In genomic region chr16:30065537-30066183, GRCm38 (mm10) we compare ENCODE assay signal across 8 mouse cellular contexts. TPM values are rescaled to one million over a fixed set of nuclear protein-coding genes. Genes with fewer than 3 reads are reported as not detected.
DNase-seq lines count a peak whose midpoint lies in the region; ATAC-seq lines count a peak whose summit lies in the region.

No protein-coding gene starts in this region.

- H3K4me2 ChIP-seq in limb, embryonic 11.5 days (ENCODE audit: low read depth, severe bottlenecking): peak overlapping the region; percentile 94
- peak overlapping the region; percentile 95 for H3K4me2 ChIP-seq in neural tube, embryonic 13.5 days

- H3K9ac ChIP-seq in limb, embryonic 11.5 days (ENCODE audit: low read length): peak overlapping the region; percentile 84
- H3K9ac ChIP-seq in neural tube, embryonic 13.5 days: peak overlapping the region; percentile 73

- WGBS in limb, embryonic 11.5 days: under 1% methylated on average over 21 of the region's 21 CpGs
- under 1% methylated on average over 21 of the region's 21 CpGs for WGBS in neural tube, embryonic 13.5 days

- intact Hi-C loops in heart, postnatal 25 days (cut with DNase I): loop anchor here (1.0 to 2.0 kb wide), 3 partner anchors 56 to 337 kb away; no protein-coding TSS in a partner anchor

- H3K4me1 ChIP-seq in limb, embryonic 11.5 days (ENCODE audit: control insufficient read depth, insufficient read depth, low read length): peaks cover 39% of the 10 kb centered on the region
- peaks cover 80% of the 10 kb centered on the region for H3K4me1 ChIP-seq in neural tube, embryonic 13.5 days (replicated peaks)

- H3K36me3 ChIP-seq in limb, embryonic 11.5 days (ENCODE audit: control insufficient read depth, insufficient read depth, low read length): no peaks in the 10 kb centered on the region
- no peaks in the 10 kb centered on the region for H3K36me3 ChIP-seq in neural tube, embryonic 13.5 days

- H3K27me3 ChIP-seq in limb, embryonic 11.5 days (ENCODE audit: control insufficient read depth, insufficient read depth, low read length): no peaks in the 10 kb centered on the region
- peaks cover 50% of the 10 kb centered on the region for H3K27me3 ChIP-seq in neural tube, embryonic 13.5 days

- peak; percentile 93 for DNase-seq in heart, adult 11 months
- DNase-seq in heart, postnatal 25 days (ENCODE audit: low spot score): no peak
- peak; percentile 59 for DNase-seq in ZHBTc4 (ENCODE audit: low read depth, low spot score)
- DNase-seq in heart, adult 8-10 months (ENCODE audit: low spot score): peak; percentile 30
- peak; percentile 67 for DNase-seq in limb, embryonic 11.5 days (ENCODE audit: low spot score)
- DNase-seq in left cerebral cortex, adult 9 months (ENCODE audit: low spot score in 2 of 2): no peak
- no peak for DNase-seq in spleen, postnatal 4 days (ENCODE audit: low spot score in 2 of 2)

- ATAC-seq in limb, embryonic 11.5 days (ENCODE audit: insufficient number of reproducible peaks, low FRiP score, low TSS enrichment, low read depth): no peak
- ATAC-seq in neural tube, embryonic 13.5 days (ENCODE audit: low read depth): no peak

- peak overlapping the region; percentile 79 for H3K4me3 ChIP-seq in limb, embryonic 11.5 days (ENCODE audit: low read depth, low read length)
- H3K4me3 ChIP-seq in neural tube, embryonic 13.5 days: peak overlapping the region; percentile 67

- H3K27ac ChIP-seq in limb, embryonic 11.5 days (replicated peaks; ENCODE audit: low read depth, low read length): peak overlapping the region; percentile 95
- H3K27ac ChIP-seq in neural tube, embryonic 13.5 days (replicated peaks): peak overlapping the region; percentile 86

- no peaks in the 10 kb centered on the region for H3K9me3 ChIP-seq in limb, embryonic 11.5 days (ENCODE audit: control insufficient read depth, low read length)
- no peaks in the 10 kb centered on the region for H3K9me3 ChIP-seq in neural tube, embryonic 13.5 days

RNA-seq across cellular contexts. Expression of gene Hes1, which starts 1.5 kb away (rescaled TPM):
- 10 to 100 TPM; 24.0 to 27.4 TPM for total RNA-seq in heart, postnatal 25 days (2021)
- total RNA-seq in heart, adult 8-10 months (2022): 10 to 100 TPM; 17.9 to 29.6 (median 23.7) TPM
- 71.0 and 71.8 TPM in 2 replicates for polyA plus RNA-seq in limb, embryonic 11.5 days (2014; fragmentation: Nextera tagmentation; extraction: Ambion mirVana)
- 19.4 and 25.5 TPM in 2 replicates for polyA plus RNA-seq in neural tube, embryonic 13.5 days (2015; fragmentation: Nextera tagmentation; extraction: Ambion mirVana)

Comparison
In these comparisons a context has a peak if more than half of its experiments do, and no peak if none do; other contexts are left out.
1. DNase-seq: peak in heart, adult 11 months (single experiment), ZHBTc4 (single experiment), heart, adult 8-10 months (single experiment) and limb, embryonic 11.5 days (single experiment); none in heart, postnatal 25 days (single experiment), left cerebral cortex, adult 9 months (0 of 2) and spleen, postnatal 4 days (0 of 2).